Mouse (Mus musculus): ENCODE data around the gene Fkbp9. TPM values are rescaled to one million over a fixed set of nuclear protein-coding genes. Genes with fewer than 3 reads are reported as not detected.

Fkbp9 gene
- polyA plus RNA-seq, 1 experiment from 2014 or later = 23.9 TPM

DNA sequence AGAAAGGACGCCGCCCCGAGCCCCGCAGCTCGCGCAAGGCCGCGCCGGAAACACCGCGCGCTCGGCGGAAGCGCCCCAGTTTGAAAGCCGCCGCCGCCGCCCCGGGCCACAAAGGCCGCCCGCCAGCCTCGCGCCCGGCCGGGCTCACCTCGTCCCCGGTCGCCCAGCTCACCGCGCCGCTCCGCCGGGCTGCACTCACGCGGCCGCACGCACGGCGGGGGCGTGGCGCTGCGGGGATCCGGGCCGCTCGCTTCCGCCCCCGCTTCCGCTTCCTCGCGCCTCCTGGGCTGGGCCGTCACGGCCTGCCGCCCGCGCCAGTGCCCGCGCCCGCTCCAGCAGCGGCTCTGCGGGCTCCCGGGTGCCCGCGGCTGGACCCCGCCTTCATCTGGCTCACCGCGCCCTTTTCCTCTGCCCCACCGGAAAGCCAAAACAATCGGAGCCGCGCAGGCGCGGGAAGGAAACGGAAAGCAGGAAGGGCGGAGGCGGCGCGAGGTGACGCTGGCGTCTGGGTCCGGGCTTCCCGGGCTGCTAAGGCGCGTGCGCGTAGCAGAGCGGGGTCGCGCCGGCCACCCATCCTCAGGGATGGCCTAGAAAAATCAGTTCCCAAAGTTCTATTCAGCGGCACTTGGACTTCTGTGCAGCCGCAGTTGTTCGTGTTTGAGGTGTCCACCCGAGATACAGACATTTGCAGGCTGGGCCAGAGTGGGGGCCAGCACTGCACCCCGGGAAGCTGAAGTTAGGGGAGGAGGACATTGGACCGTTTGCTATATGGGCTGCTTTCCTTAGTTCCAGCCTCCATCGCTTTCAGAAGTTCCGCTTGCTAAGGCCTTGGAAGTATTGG is 34.3 kb upstream of the Fkbp9 start, which contains the start of gene Kbtbd2:
Kbtbd2 (minus strand) TSS at position 503 of the 841 bp plus-strand sequence.
- no peaks in the 10 kb centered on the region for H3K27me3 ChIP-seq (ENCODE audit: control insufficient read depth, insufficient read depth, low read depth, low read length)
- peak within 1 kb of the TSS; percentile 93 for H3K4me2 ChIP-seq (ENCODE audit: low read depth, low read length)
- peak within 1 kb of the TSS; percentile 95 for H3K9ac ChIP-seq (ENCODE audit: low read depth, low read length)
- H3K27ac ChIP-seq (ENCODE audit: low read length) = peak within 1 kb of the TSS; percentile 99
- ATAC-seq (ENCODE audit: low read depth) = peak; percentile 93
- peak within 1 kb of the TSS; percentile 89 for H3K4me3 ChIP-seq (ENCODE audit: low read depth, low read length)
- H3K4me1 ChIP-seq (ENCODE audit: control insufficient read depth, low read depth, low read length) = peaks cover 27% of the 10 kb centered on the region
- no peaks in the 10 kb centered on the region for H3K9me3 ChIP-seq (replicated peaks; ENCODE audit: control insufficient read depth, low read length)
- no peaks in the 10 kb centered on the region for H3K36me3 ChIP-seq (ENCODE audit: control insufficient read depth, insufficient read depth)
- under 1% methylated on average over 92 of the region's 98 CpGs for WGBS (ENCODE audit: insufficient replicate concordance)

DNA sequence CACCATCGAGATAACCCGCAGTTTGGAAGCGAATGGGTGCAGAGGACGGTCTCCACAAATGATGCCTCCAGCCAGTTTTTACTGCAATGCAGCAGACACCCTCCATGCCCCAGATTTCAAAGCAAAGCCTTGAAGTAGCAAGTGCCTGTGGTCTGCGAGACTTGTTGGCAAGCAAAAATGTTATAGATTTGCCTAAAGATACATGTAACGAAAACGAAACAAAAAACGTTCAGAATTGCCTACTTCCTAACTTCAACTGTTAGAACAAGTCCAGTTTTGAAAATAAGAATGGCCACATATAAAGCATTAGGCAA is 33.8 kb upstream of the Fkbp9 start:
- Histone ChIP-seq H3K4me2 (ENCODE audit: low read depth, low read length) (peak overlapping the region; percentile 93), H3K9me3 (replicated peaks; ENCODE audit: control insufficient read depth, low read length) (no peaks in the 10 kb centered on the region), H3K4me1 (ENCODE audit: control insufficient read depth, low read depth, low read length) (peaks cover 27% of the 10 kb centered on the region), H3K4me3 (ENCODE audit: low read depth, low read length) (peak overlapping the region; percentile 89), H3K27me3 (ENCODE audit: control insufficient read depth, insufficient read depth, low read depth, low read length) (no peaks in the 10 kb centered on the region), H3K36me3 (ENCODE audit: control insufficient read depth, insufficient read depth) (no peaks in the 10 kb centered on the region), H3K9ac (ENCODE audit: low read depth, low read length) (peak overlapping the region; percentile 95), H3K27ac (ENCODE audit: low read length) (peak overlapping the region; percentile 99)
- no peak for ATAC-seq (ENCODE audit: low read depth)
- 6% methylated on average over 8 of the region's 8 CpGs for WGBS (ENCODE audit: insufficient replicate concordance)

- H3K9me3 ChIP-seq (replicated peaks; ENCODE audit: control insufficient read depth, low read length) = no peaks in the 10 kb centered on the region
- peaks cover 2% of the 10 kb centered on the region; the same call in 1 of the 2 replicates for H3K27me3 ChIP-seq (ENCODE audit: control insufficient read depth, insufficient read depth, low read depth, low read length)
- H3K4me1 ChIP-seq (ENCODE audit: control insufficient read depth, low read depth, low read length) = no peaks in the 10 kb centered on the region
- whole genome bisulfite sequencing (ENCODE audit: insufficient replicate concordance) = 81% methylated on average over 4 of the region's 4 CpGs
- no peak overlapping the region for H3K4me3 ChIP-seq (ENCODE audit: low read depth, low read length)
- no peak overlapping the region for H3K9ac ChIP-seq (ENCODE audit: low read depth, low read length)
- no peak overlapping the region for H3K4me2 ChIP-seq (ENCODE audit: low read depth, low read length)
- ATAC-seq (ENCODE audit: low read depth) = no peak
- H3K27ac ChIP-seq (ENCODE audit: low read length) = no peak overlapping the region
- H3K36me3 ChIP-seq (ENCODE audit: control insufficient read depth, insufficient read depth) = no peaks in the 10 kb centered on the region
Measured at GRCm38 (mm10) chr6:56805026-56805425, 26.8 kb upstream of the Fkbp9 start.

DNA sequence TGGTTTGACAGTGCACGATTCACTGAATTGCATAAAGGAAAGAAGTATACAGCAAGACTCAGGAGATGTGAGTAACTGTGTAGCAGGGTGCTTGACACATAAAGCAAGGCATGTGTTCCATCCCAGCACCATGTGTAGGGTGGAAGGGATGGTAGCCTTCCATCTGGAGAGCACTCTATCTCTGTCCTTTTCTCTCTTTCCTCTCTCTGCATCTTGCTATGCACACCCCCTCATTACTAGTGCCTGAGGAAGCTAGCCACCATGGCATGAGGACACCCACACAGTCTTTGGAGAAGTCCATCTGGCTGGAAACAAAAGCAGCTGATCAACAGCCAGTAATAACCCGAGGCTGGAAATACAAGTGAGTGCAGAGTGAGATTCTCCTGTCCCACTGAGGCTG is 25.7 kb upstream of the Fkbp9 start:
- no peaks in the 10 kb centered on the region for H3K36me3 ChIP-seq (ENCODE audit: control insufficient read depth, insufficient read depth)
- H3K4me3 ChIP-seq (ENCODE audit: low read depth, low read length) = no peak overlapping the region
- H3K4me1 ChIP-seq (ENCODE audit: control insufficient read depth, low read depth, low read length) = no peaks in the 10 kb centered on the region
- peaks cover 2% of the 10 kb centered on the region; the same call in 1 of the 2 replicates for H3K27me3 ChIP-seq (ENCODE audit: control insufficient read depth, insufficient read depth, low read depth, low read length)
- WGBS (ENCODE audit: insufficient replicate concordance) = 43% methylated on average over 2 of the region's 2 CpGs
- no peak for ATAC-seq (ENCODE audit: low read depth)
- no peak overlapping the region for H3K4me2 ChIP-seq (ENCODE audit: low read depth, low read length)
- no peaks in the 10 kb centered on the region for H3K9me3 ChIP-seq (replicated peaks; ENCODE audit: control insufficient read depth, low read length)
- H3K27ac ChIP-seq (ENCODE audit: low read length) = no peak overlapping the region
- no peak overlapping the region for H3K9ac ChIP-seq (ENCODE audit: low read depth, low read length)

- Histone ChIP-seq H3K9ac (ENCODE audit: low read depth, low read length) (no peak overlapping the region), H3K4me1 (ENCODE audit: control insufficient read depth, low read depth, low read length) (no peaks in the 10 kb centered on the region), H3K4me2 (ENCODE audit: low read depth, low read length) (no peak overlapping the region), H3K27me3 (ENCODE audit: control insufficient read depth, insufficient read depth, low read depth, low read length) (peaks cover 2% of the 10 kb centered on the region; the same call in 1 of the 2 replicates), H3K36me3 (ENCODE audit: control insufficient read depth, insufficient read depth) (no peaks in the 10 kb centered on the region), H3K9me3 (replicated peaks; ENCODE audit: control insufficient read depth, low read length) (no peaks in the 10 kb centered on the region), H3K27ac (ENCODE audit: low read length) (no peak overlapping the region), H3K4me3 (ENCODE audit: low read depth, low read length) (no peak overlapping the region)
- 15% methylated on average over 3 of the region's 3 CpGs for WGBS (ENCODE audit: insufficient replicate concordance)
- ATAC-seq (ENCODE audit: low read depth) = peak; percentile 64; the same call in 1 of the 2 replicates
Measured at GRCm38 (mm10) chr6:56808656-56809055, 23.2 kb upstream of the Fkbp9 start.

DNA sequence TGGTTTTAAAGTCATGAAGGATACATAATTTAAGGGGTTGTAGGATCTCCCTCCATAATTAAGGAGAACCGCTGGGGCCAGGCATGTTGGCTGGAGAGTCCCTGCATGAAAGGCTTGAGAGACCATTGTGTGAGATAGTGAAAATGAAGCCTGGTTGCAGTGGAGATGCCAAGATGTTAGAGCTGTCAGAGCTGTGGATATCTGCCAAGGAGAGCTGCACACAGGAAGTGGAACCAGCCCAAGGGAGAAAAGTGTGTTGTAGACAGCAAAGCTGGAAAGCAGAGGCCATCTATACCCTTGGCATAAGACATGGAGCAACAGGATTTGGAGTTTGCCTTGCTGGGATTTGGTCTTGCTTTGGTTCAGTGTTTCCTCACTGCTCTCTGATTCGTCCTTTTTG is 18.5 kb upstream of the Fkbp9 start:
- no peak overlapping the region for H3K4me3 ChIP-seq (ENCODE audit: low read depth, low read length)
- no peaks in the 10 kb centered on the region for H3K27me3 ChIP-seq (ENCODE audit: control insufficient read depth, insufficient read depth, low read depth, low read length)
- H3K4me2 ChIP-seq (ENCODE audit: low read depth, low read length) = no peak overlapping the region
- H3K36me3 ChIP-seq (ENCODE audit: control insufficient read depth, insufficient read depth) = no peaks in the 10 kb centered on the region
- H3K27ac ChIP-seq (ENCODE audit: low read length) = no peak overlapping the region
- no peaks in the 10 kb centered on the region for H3K9me3 ChIP-seq (replicated peaks; ENCODE audit: control insufficient read depth, low read length)
- 50% methylated on average over 2 of the region's 2 CpGs for WGBS (ENCODE audit: insufficient replicate concordance)
- H3K9ac ChIP-seq (ENCODE audit: low read depth, low read length) = no peak overlapping the region
- H3K4me1 ChIP-seq (ENCODE audit: control insufficient read depth, low read depth, low read length) = no peaks in the 10 kb centered on the region
- ATAC-seq (ENCODE audit: low read depth) = no peak

DNA sequence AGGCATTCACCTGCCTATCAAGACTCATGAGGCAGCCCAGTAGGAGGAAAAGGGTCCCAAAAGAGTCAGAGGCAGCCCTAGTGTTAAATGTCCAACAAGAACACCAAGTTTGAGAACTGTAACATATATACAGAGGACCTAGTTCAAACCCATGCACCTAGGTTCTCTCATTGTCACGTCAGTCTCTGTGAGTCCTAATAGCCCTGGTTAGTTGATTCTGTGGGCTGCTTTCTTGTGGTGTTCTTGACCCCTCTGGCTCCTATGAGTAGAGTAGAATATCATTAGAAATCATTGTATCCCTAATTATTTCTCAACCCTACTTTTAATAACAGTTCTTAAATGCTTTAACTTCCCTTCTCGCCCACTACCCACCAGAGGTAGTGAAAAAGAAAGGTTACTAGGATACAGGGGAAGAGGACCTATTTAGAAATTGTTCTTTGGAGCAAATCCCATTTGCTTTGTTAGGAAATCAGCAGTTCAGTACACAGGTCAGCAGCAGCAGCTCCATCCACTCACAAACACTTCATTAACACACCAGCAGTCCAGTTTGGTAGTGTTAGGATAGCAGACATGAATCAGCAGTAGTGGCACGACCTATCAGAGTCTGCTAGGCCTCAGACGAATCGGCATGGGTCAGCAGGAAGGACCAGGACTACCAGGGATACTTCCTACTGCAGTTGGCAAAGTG is 13.3 kb upstream of the Fkbp9 start:
- no peak overlapping the region for H3K27ac ChIP-seq (ENCODE audit: low read length)
- WGBS (ENCODE audit: insufficient replicate concordance) = 51% methylated on average over 5 of the region's 5 CpGs
- no peaks in the 10 kb centered on the region for H3K36me3 ChIP-seq (ENCODE audit: control insufficient read depth, insufficient read depth)
- H3K4me1 ChIP-seq (ENCODE audit: control insufficient read depth, low read depth, low read length) = no peaks in the 10 kb centered on the region
- no peak overlapping the region for H3K4me3 ChIP-seq (ENCODE audit: low read depth, low read length)
- H3K27me3 ChIP-seq (ENCODE audit: control insufficient read depth, insufficient read depth, low read depth, low read length) = no peaks in the 10 kb centered on the region
- no peaks in the 10 kb centered on the region for H3K9me3 ChIP-seq (replicated peaks; ENCODE audit: control insufficient read depth, low read length)
- H3K4me2 ChIP-seq (ENCODE audit: low read depth, low read length) = no peak overlapping the region
- no peak overlapping the region for H3K9ac ChIP-seq (ENCODE audit: low read depth, low read length)
- ATAC-seq (ENCODE audit: low read depth) = no peak

DNA sequence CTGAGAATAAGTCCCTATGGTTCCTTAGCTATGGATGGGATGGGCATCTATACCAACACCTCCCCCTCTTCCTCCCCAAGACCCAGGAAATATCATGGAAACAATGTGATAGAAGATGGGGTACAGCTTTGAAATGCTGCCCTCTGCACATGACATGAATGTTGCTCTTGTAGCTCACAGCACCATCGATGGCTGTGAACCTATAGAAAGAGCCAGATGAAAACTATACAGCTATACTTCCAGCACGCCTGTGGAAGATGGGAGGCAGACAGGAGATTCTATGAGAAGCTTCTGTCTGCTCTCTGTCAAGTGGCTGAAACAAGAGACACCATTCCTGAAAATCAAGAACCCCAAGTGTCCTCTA is 12.8 kb upstream of the Fkbp9 start:
- H3K4me2 ChIP-seq (ENCODE audit: low read depth, low read length) = no peak overlapping the region
- no peak for ATAC-seq (ENCODE audit: low read depth)
- H3K27ac ChIP-seq (ENCODE audit: low read length) = no peak overlapping the region
- 54% methylated on average over 2 of the region's 2 CpGs for WGBS (ENCODE audit: insufficient replicate concordance)
- no peaks in the 10 kb centered on the region for H3K9me3 ChIP-seq (replicated peaks; ENCODE audit: control insufficient read depth, low read length)
- H3K4me1 ChIP-seq (ENCODE audit: control insufficient read depth, low read depth, low read length) = no peaks in the 10 kb centered on the region
- no peaks in the 10 kb centered on the region for H3K36me3 ChIP-seq (ENCODE audit: control insufficient read depth, insufficient read depth)
- no peak overlapping the region for H3K9ac ChIP-seq (ENCODE audit: low read depth, low read length)
- no peak overlapping the region for H3K4me3 ChIP-seq (ENCODE audit: low read depth, low read length)
- H3K27me3 ChIP-seq (ENCODE audit: control insufficient read depth, insufficient read depth, low read depth, low read length) = no peaks in the 10 kb centered on the region

DNA sequence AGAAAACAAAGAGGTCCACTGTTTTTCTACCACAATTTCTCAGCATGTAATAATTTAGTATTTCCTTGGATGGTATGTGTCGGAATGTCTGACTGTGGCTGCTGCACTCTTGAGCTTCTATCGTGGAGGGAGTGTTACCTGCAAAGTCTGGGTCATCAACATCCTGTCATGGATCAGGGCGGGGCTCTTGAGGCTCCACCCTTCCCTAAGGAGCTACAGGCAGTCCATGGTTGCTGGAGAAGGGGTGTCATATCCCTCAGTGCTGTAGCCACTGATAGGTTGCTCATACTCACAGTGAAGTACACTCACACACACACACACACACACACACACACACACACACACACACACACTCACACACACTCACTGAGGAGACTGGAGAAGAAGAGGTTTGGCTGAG is 6.2 kb upstream of the Fkbp9 start:
- 42% methylated on average over 3 of the region's 3 CpGs for WGBS (ENCODE audit: insufficient replicate concordance)
- no peaks in the 10 kb centered on the region for H3K9me3 ChIP-seq (replicated peaks; ENCODE audit: control insufficient read depth, low read length)
- H3K4me2 ChIP-seq (ENCODE audit: low read depth, low read length) = no peak overlapping the region
- no peaks in the 10 kb centered on the region; the same call in 1 of the 2 replicates for H3K27me3 ChIP-seq (ENCODE audit: control insufficient read depth, insufficient read depth, low read depth, low read length)
- H3K27ac ChIP-seq (ENCODE audit: low read length) = no peak overlapping the region
- H3K4me3 ChIP-seq (ENCODE audit: low read depth, low read length) = no peak overlapping the region
- H3K4me1 ChIP-seq (ENCODE audit: control insufficient read depth, low read depth, low read length) = no peaks in the 10 kb centered on the region; the same call in 1 of the 2 replicates
- no peaks in the 10 kb centered on the region for H3K36me3 ChIP-seq (ENCODE audit: control insufficient read depth, insufficient read depth)
- no peak overlapping the region for H3K9ac ChIP-seq (ENCODE audit: low read depth, low read length)
- peak; percentile 51 for ATAC-seq (ENCODE audit: low read depth)
